Mouse (Mus musculus) embryonic facial prominence, embryonic 15.5 days (tissue): ENCODE results near the gene Iscu. TPM values are rescaled to one million over a fixed set of nuclear protein-coding genes. Genes with fewer than 3 reads are reported as not detected.

Experiments used
- ATAC-seq: fragments of 200-750 bp; cut with Nextera tagmentation; 2 replicates; pipeline ENCODE4 v1.8.0; 2017; ENCODE audit warnings: low read depth, moderate TSS enrichment; ENCODE audit not compliant: insufficient number of reproducible peaks, low FRiP score, low TSS enrichment
- H3K27ac ChIP-seq: fragments of 300-500 bp; sonication (generic); replicated peaks from 2 replicates; pipeline ENCODE4 v1.5.1; 2015; ENCODE audit warnings: mild to moderate bottlenecking, inconsistent platforms
- H3K27me3 ChIP-seq: fragments of 300-500 bp; sonication (generic); 2 replicates; pipeline ENCODE4 v1.6.1; 2015; ENCODE audit warnings: inconsistent platforms
- H3K36me3 ChIP-seq: fragments of 300-500 bp; sonication (generic); 2 replicates; pipeline ENCODE4 v1.6.1; 2015; ENCODE audit warnings: mild to moderate bottlenecking, inconsistent platforms
- H3K4me1 ChIP-seq: fragments of 300-500 bp; sonication (generic); 2 replicates; pipeline ENCODE4 v1.6.1; 2015; ENCODE audit warnings: inconsistent platforms
- H3K4me2 ChIP-seq: fragments of 300-500 bp; sonication (generic); replicated peaks from 2 replicates; pipeline ENCODE4 v1.6.1; 2015; ENCODE audit warnings: mild to moderate bottlenecking, inconsistent platforms
- H3K4me3 ChIP-seq: fragments of 300-500 bp; sonication (generic); replicated peaks from 2 replicates; pipeline ENCODE4 v1.5.1; 2015; ENCODE audit warnings: mild to moderate bottlenecking, inconsistent platforms
- H3K9ac ChIP-seq: fragments of 300-500 bp; sonication (generic); 2 replicates; pipeline ENCODE4 v1.6.1; 2015; ENCODE audit warnings: inconsistent platforms
- H3K9me3 ChIP-seq: fragments of 300-500 bp; sonication (generic); replicated peaks from 2 replicates; pipeline ENCODE4 v1.6.1; 2016; ENCODE audit warnings: inconsistent platforms
- WGBS: fragments of 180-500 bp; shearing (Covaris S2); methylation state at CpG from one replicate; pipeline ENCODE4 v1.1.7; 2015; 5-methylcytosine and 5-hydroxymethylcytosine counted together
- polyA plus RNA-seq: library from polyadenylated mRNA; unstranded; fragments of >200 nt; fragmentation: Nextera tagmentation; extraction: Ambion mirVana; gene quantifications from 2 replicates; pipeline ENCODE4 v1.2.1, GENCODE M21; 2015

Gene Iscu
- polyA plus RNA-seq, 1 experiment from 2014 or later: 106 TPM

- WGBS: 67% methylated on average over 14 of the region's 14 CpGs
Observed at GRCm38 (mm10) chr5:113818572-113818971, 46.0 kb downstream of the Iscu start.

GRCm38 (mm10) chr5:113824228-113824627 is 51.7 kb downstream of the Iscu start:
- WGBS: 87% methylated on average over 4 of the region's 4 CpGs
- no peak for ATAC-seq

More at GRCm38 (mm10) chr5:113818572-113818971, 46.0 kb downstream of the Iscu start:
- Histone ChIP-seq H3K9me3 (no peaks in the 10 kb centered on the region), H3K4me2 (no peak overlapping the region), H3K4me3 (no peak overlapping the region), H3K4me1 (peaks cover 18% of the 10 kb centered on the region), H3K27me3 (no peaks in the 10 kb centered on the region), H3K36me3 (no peaks in the 10 kb centered on the region), H3K27ac (no peak overlapping the region), H3K9ac (no peak overlapping the region)
- ATAC-seq: no peak

DNA sequence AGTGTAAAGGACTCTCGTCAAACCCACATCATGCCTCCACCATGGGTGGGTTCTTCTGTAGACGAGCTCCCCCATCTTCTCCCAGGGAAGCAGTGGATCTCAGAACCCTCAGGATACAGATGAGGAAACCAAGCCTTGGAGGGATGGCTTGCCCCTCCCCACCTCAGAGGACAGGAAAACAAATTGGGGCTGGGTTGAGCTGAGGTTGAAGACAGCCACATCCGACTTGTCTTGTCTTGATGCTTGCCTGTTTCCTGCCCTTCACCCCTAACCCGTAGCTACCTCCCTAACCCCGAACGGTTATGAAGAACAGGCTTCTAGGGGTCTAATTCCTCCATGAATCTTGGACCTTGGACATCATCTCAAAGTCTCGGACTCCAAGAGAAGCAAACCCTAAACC is 53.0 kb downstream of the Iscu start:
- 78% methylated on average over 7 of the region's 7 CpGs for WGBS
- H3K27ac ChIP-seq: no peak overlapping the region
- H3K4me1 ChIP-seq: no peaks in the 10 kb centered on the region
- H3K9me3 ChIP-seq: no peaks in the 10 kb centered on the region
- H3K36me3 ChIP-seq: no peaks in the 10 kb centered on the region
- no peak overlapping the region for H3K4me2 ChIP-seq
- no peaks in the 10 kb centered on the region for H3K27me3 ChIP-seq
- H3K9ac ChIP-seq: no peak overlapping the region
- ATAC-seq: no peak
- H3K4me3 ChIP-seq: no peak overlapping the region

More at GRCm38 (mm10) chr5:113824228-113824627, 51.7 kb downstream of the Iscu start:
- no peaks in the 10 kb centered on the region for H3K36me3 ChIP-seq
- no peak overlapping the region for H3K27ac ChIP-seq
- no peak overlapping the region for H3K9ac ChIP-seq
- no peak overlapping the region for H3K4me3 ChIP-seq
- H3K27me3 ChIP-seq: no peaks in the 10 kb centered on the region
- H3K4me1 ChIP-seq: no peaks in the 10 kb centered on the region
- no peak overlapping the region for H3K4me2 ChIP-seq
- no peaks in the 10 kb centered on the region for H3K9me3 ChIP-seq

DNA sequence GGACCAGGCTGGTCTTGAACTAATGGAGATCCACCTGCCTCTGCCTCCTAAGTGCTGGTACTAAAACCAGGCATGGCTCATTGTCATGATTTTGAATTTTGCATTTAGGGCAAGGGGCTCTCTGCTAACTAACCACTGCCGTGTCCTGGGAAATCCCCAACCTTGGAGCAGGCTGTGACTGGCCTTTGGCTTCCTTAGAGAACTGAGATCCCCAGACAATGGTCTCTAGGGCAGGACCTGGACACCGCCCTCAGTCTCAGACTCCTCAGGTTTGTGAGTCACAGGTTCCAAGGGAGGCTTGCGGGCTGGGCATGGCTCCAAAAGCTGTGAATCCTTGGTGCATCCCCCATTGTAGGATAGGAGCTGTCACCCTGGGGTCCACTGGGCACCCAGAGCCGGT is 54.1 kb downstream of the Iscu start:
- no peak overlapping the region for H3K4me3 ChIP-seq
- H3K4me1 ChIP-seq: no peaks in the 10 kb centered on the region
- H3K9ac ChIP-seq: no peak overlapping the region
- no peaks in the 10 kb centered on the region for H3K36me3 ChIP-seq
- H3K27ac ChIP-seq: no peak overlapping the region
- WGBS: 90% methylated on average over 4 of the region's 4 CpGs
- no peaks in the 10 kb centered on the region for H3K27me3 ChIP-seq
- no peaks in the 10 kb centered on the region for H3K9me3 ChIP-seq
- H3K4me2 ChIP-seq: no peak overlapping the region
- ATAC-seq: no peak

Other genes starting within 250 kb of the Iscu start
- gene Cmklr1, start 122.3 kb upstream of the Iscu start, polyA plus RNA-seq: 7.0 and 12.4 TPM in 2 replicates
- gene 1700069L16Rik, start 48.0 kb upstream of the Iscu start, polyA plus RNA-seq: not detected in 2 replicates
- 8.5 and 8.7 TPM in 2 replicates for gene Ficd, start 36.9 kb upstream of the Iscu start, polyA plus RNA-seq
- 47.9 and 48.0 TPM in 2 replicates for gene Sart3, start 238 bp upstream of the Iscu start, polyA plus RNA-seq
- 197 and 220 TPM in 2 replicates for gene Tmem119, start 27.8 kb downstream of the Iscu start, polyA plus RNA-seq
- 5.3 TPM in 2 replicates for gene Selplg, start 59.9 kb downstream of the Iscu start, polyA plus RNA-seq
- gene Coro1c, start 136.0 kb downstream of the Iscu start, polyA plus RNA-seq: 99.0 and 101 TPM in 2 replicates
- 10.7 and 12.8 TPM in 2 replicates for gene Ssh1, start 221.1 kb downstream of the Iscu start, polyA plus RNA-seq
- not detected in 2 replicates for gene Dao, start 231.0 kb downstream of the Iscu start, polyA plus RNA-seq